Mouse (Mus musculus): ENCODE measurements around the gene Hnf4a.

DNA sequence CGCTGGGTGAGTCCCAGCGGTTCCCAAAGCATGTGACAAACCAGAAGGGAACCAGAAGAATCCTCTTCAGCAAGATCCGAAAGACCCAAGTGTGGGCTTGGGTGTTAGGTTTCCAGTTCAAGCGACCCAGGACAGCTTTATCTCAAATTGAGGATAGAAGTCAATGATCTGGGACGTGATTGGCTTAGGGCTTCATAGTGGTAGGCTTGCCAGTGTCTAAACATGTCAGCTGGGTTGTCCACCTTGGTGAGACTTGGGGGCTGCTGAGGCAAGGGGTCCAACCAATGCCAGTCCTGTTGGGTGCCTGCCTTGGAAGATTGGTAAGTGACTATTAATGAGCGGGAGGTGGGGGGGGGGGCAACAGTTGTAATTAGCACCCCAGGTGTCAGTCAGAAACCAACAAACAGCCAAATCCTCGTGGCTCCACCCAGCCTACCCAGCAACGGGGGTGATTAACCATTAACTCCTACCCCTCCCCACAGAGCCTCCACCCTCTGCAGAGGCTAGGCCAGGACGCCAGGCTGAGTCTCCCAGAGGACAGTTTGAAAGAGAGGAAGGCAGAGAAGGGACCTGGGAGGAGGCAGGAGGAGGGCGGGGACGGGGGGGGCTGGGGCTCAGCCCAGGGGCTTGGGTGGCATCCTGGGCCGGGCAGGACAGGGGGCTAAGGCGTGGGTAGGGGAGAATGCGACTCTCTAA is 40.2 kb downstream of the Hnf4a start:
- TF ChIP-seq CTCF (IDR thresholded peaks at IDR 0.05; ENCODE audit: low read depth, low read length) (no peak), EP300 (IDR thresholded peaks at IDR 0.05; ENCODE audit: insufficient read depth, low read depth, low read length) (no peak), POLR2A (IDR thresholded peaks at IDR 0.05; ENCODE audit: insufficient read depth, low read length) (no peak)

All from ES-Bruce4 (cell line).